In the genomic region with DNA sequence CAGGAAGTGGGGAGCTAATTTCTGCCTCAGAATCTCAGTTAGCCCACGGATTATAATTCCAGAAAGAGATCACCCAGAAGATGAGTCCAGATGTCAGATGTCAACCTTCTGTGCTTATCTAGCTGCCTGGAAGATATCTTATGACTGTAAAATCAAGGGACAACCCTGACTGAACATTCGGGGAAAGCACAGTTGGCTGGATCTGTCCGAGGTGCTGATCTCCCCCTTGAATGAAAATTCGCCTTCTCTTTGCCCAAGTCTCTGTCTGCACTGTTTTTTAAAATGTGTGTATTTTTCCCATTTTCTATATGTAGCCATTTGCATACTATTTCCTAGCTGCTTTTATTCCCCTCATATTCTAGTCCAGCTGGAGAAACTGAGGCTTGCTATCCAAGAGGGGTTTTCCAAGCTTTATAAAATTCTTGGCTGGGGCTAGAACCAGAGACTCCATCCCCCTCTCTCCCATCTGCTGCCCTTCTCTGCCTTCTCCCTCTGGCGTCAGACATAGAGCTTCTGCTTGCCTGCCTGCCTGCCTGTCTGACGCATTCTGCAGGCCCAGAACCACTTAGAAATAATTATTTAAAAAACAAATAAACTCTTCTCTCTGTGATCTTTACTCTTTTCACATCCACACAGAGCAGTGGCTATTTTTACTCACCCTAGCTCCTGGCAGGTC, we compare ENCODE assay signal across 12 mouse cellular contexts.
A peak's percentile ranks its signal among the peaks of the same experiment; 100 is the strongest.
DNase-seq lines count a peak whose midpoint lies in the region; ATAC-seq and TF ChIP-seq lines count a peak whose summit lies in the region.
"Had no signal": no experiment of that assay in that cellular context is flagged by ENCODE, and none has a peak within 500 bp of the region (broad histone marks: within the 10 kb centered on the region; RNA-seq: fewer than 3 reads in every experiment).

No protein-coding gene starts in this region.

- no peak overlapping the region for H3K9ac ChIP-seq in lung, postnatal 0 days (replicated peaks; ENCODE audit: low read depth)
- no peak overlapping the region for H3K9ac ChIP-seq in embryonic facial prominence, embryonic 11.5 days (replicated peaks; ENCODE audit: low read length)
- H3K9ac ChIP-seq: embryonic facial prominence, embryonic 13.5 days; intestine, embryonic 15.5 days had no signal

- H3K27me3 ChIP-seq in lung, postnatal 0 days (replicated peaks; ENCODE audit: insufficient read depth, low read length): no peaks in the 10 kb centered on the region
- H3K27me3 ChIP-seq in embryonic facial prominence, embryonic 11.5 days (ENCODE audit: control insufficient read depth, insufficient read depth, low read length): no peaks in the 10 kb centered on the region
- H3K27me3 ChIP-seq in limb, embryonic 10.5 days (ENCODE audit: low read depth, poor library complexity, severe bottlenecking): no peaks in the 10 kb centered on the region
- H3K27me3 ChIP-seq: embryonic facial prominence, embryonic 13.5 days; intestine, embryonic 15.5 days had no signal

- H3K4me3 ChIP-seq in lung, postnatal 0 days (ENCODE audit: low read depth, low read length): no peak overlapping the region
- H3K4me3 ChIP-seq in embryonic facial prominence, embryonic 11.5 days (ENCODE audit: low read depth, low read length): no peak overlapping the region
- no peak overlapping the region for H3K4me3 ChIP-seq in limb, embryonic 10.5 days
- H3K4me3 ChIP-seq: embryonic facial prominence, embryonic 13.5 days; intestine, embryonic 15.5 days had no signal

- H3K27ac ChIP-seq in lung, postnatal 0 days (ENCODE audit: low read length): no peak overlapping the region
- H3K27ac ChIP-seq in embryonic facial prominence, embryonic 11.5 days (replicated peaks; ENCODE audit: low read depth, low read length): no peak overlapping the region
- no peak overlapping the region for H3K27ac ChIP-seq in limb, embryonic 10.5 days
- H3K27ac ChIP-seq: embryonic facial prominence, embryonic 13.5 days; intestine, embryonic 15.5 days had no signal

- WGBS in lung, postnatal 0 days: 5% methylated on average over 6 of the region's 6 CpGs
- WGBS in embryonic facial prominence, embryonic 11.5 days: 16% methylated on average over 6 of the region's 6 CpGs
- WGBS in limb, embryonic 10.5 days: 16% methylated on average over 6 of the region's 6 CpGs

- DNase-seq in cerebellum, postnatal 14 days: peak; percentile 57 to 68
- no peak for DNase-seq in cerebellum, adult 8-10 months
- peak; percentile 12 for DNase-seq in lung, postnatal 10 days
- DNase-seq in lung, postnatal 0 days (ENCODE audit: low spot score): no peak
- peak; percentile 73 for DNase-seq in embryonic facial prominence, embryonic 11.5 days (ENCODE audit: low spot score)
- DNase-seq in limb, embryonic 10.5 days (ENCODE audit: low spot score): peak; percentile 60
- DNase-seq in spleen, adult 18-20 months: no peak
- DNase-seq in heart, adult 11 months: no peak
- DNase-seq: adrenal gland, adult 8-10 months; lung, adult 18-20 months had no signal

- no peak for TF ChIP-seq EP300 in lung, postnatal 0 days (IDR thresholded peaks at IDR 0.05)

- no peak for TF ChIP-seq CTCF in lung, postnatal 0 days (IDR thresholded peaks at IDR 0.05)

- H3K9me3 ChIP-seq in lung, postnatal 0 days (ENCODE audit: low read length): no peaks in the 10 kb centered on the region
- H3K9me3 ChIP-seq in embryonic facial prominence, embryonic 11.5 days (replicated peaks; ENCODE audit: control insufficient read depth, low read length): no peaks in the 10 kb centered on the region
- H3K9me3 ChIP-seq in limb, embryonic 10.5 days (replicated peaks): no peaks in the 10 kb centered on the region
- H3K9me3 ChIP-seq: embryonic facial prominence, embryonic 13.5 days; intestine, embryonic 15.5 days had no signal

- H3K36me3 ChIP-seq in lung, postnatal 0 days (ENCODE audit: insufficient read depth, low read length): no peaks in the 10 kb centered on the region
- no peaks in the 10 kb centered on the region for H3K36me3 ChIP-seq in embryonic facial prominence, embryonic 11.5 days (replicated peaks; ENCODE audit: control insufficient read depth, insufficient read depth, low read depth, low read length)
- no peaks in the 10 kb centered on the region for H3K36me3 ChIP-seq in limb, embryonic 10.5 days
- H3K36me3 ChIP-seq: embryonic facial prominence, embryonic 13.5 days; intestine, embryonic 15.5 days had no signal

- no peak for ATAC-seq in lung, postnatal 0 days
- no peak for ATAC-seq in embryonic facial prominence, embryonic 11.5 days (replicated peaks; ENCODE audit: insufficient number of reproducible peaks, low FRiP score, low TSS enrichment, low read depth)
- ATAC-seq: intestine, embryonic 15.5 days had no signal

- no peak overlapping the region for H3K4me2 ChIP-seq in lung, postnatal 0 days (replicated peaks; ENCODE audit: low read depth, low read length)
- no peak overlapping the region for H3K4me2 ChIP-seq in embryonic facial prominence, embryonic 11.5 days (ENCODE audit: low read depth, low read length)
- H3K4me2 ChIP-seq: embryonic facial prominence, embryonic 13.5 days; intestine, embryonic 15.5 days had no signal

- H3K4me1 ChIP-seq in lung, postnatal 0 days (ENCODE audit: insufficient read depth, low read depth, low read length): no peaks in the 10 kb centered on the region
- H3K4me1 ChIP-seq in embryonic facial prominence, embryonic 11.5 days (ENCODE audit: control insufficient read depth, insufficient read depth, low read length): no peaks in the 10 kb centered on the region
- H3K4me1 ChIP-seq in limb, embryonic 10.5 days: no peaks in the 10 kb centered on the region
- H3K4me1 ChIP-seq: embryonic facial prominence, embryonic 13.5 days; intestine, embryonic 15.5 days had no signal

Comparison
In these comparisons a context has a peak if more than half of its experiments do, and no peak if none do; other contexts are left out.
1. DNase-seq: peak in cerebellum, postnatal 14 days (2 of 2), lung, postnatal 10 days (single experiment), embryonic facial prominence, embryonic 11.5 days (single experiment) and limb, embryonic 10.5 days (single experiment); none in cerebellum, adult 8-10 months (single experiment), lung, postnatal 0 days (single experiment), spleen, adult 18-20 months (0 of 2) and heart, adult 11 months (single experiment).